Mouse (Mus musculus): Measurements from ENCODE around the gene Pard3b.

The Pard3b gene

GRCm38 (mm10) chr1:62632886-62633285 is 994.3 kb downstream of the Pard3b start:
- DNase-seq (ENCODE audit: low read depth, low spot score): no peak

- DNase-seq (ENCODE audit: low read depth, low spot score): no peak
These were observed 996.6 kb downstream of the Pard3b start for GRCm38 (mm10) chr1:62635203-62635602.

GRCm38 (mm10) chr1:62636906-62637673 is 998.5 kb downstream of the Pard3b start:
- no peak for DNase-seq (ENCODE audit: low read depth, low spot score)

GRCm38 (mm10) chr1:62639012-62639411 is 1000.4 kb downstream of the Pard3b start:
- no peak for DNase-seq (ENCODE audit: low read depth, low spot score)

GRCm38 (mm10) chr1:62639440-62639839 is 1000.8 kb downstream of the Pard3b start:
- DNase-seq (ENCODE audit: low read depth, low spot score): peak; percentile 32

- DNase-seq (ENCODE audit: low read depth, low spot score): no peak
These were observed 1006.1 kb downstream of the Pard3b start for GRCm38 (mm10) chr1:62644631-62645278.

- DNase-seq (ENCODE audit: low read depth, low spot score): no peak
These were observed 1008.2 kb downstream of the Pard3b start for GRCm38 (mm10) chr1:62646812-62647211.

GRCm38 (mm10) chr1:62648116-62648515 is 1009.5 kb downstream of the Pard3b start:
- DNase-seq (ENCODE audit: low read depth, low spot score): no peak

- DNase-seq (ENCODE audit: low read depth, low spot score): no peak
These were observed 1010.0 kb downstream of the Pard3b start for GRCm38 (mm10) chr1:62648591-62648990.

- DNase-seq (ENCODE audit: low read depth, low spot score): no peak
These were observed 1011.9 kb downstream of the Pard3b start for GRCm38 (mm10) chr1:62650491-62650890.

- no peak for DNase-seq (ENCODE audit: low read depth, low spot score)
These were observed 1015.8 kb downstream of the Pard3b start for GRCm38 (mm10) chr1:62654436-62654835.

GRCm38 (mm10) chr1:62664960-62665645 is 1026.5 kb downstream of the Pard3b start:
- peak; percentile 52 for DNase-seq (ENCODE audit: low read depth, low spot score)

- peak; percentile 71 for DNase-seq (ENCODE audit: low read depth, low spot score)
These were observed 1027.4 kb downstream of the Pard3b start for GRCm38 (mm10) chr1:62665771-62666730.

- DNase-seq (ENCODE audit: low read depth, low spot score): no peak
These were observed 1028.2 kb downstream of the Pard3b start for GRCm38 (mm10) chr1:62666780-62667179.

GRCm38 (mm10) chr1:62678611-62679344 is 1040.2 kb downstream of the Pard3b start:
- peak; percentile 50 for DNase-seq (ENCODE audit: low read depth, low spot score)

GRCm38 (mm10) chr1:62679466-62679865 is 1040.8 kb downstream of the Pard3b start:
- DNase-seq (ENCODE audit: low read depth, low spot score): no peak

- no peak for DNase-seq (ENCODE audit: low read depth, low spot score)
These were observed 1044.1 kb downstream of the Pard3b start for GRCm38 (mm10) chr1:62682456-62683385.

GRCm38 (mm10) chr1:62683498-62683897 is 1044.9 kb downstream of the Pard3b start:
- no peak for DNase-seq (ENCODE audit: low read depth, low spot score)

GRCm38 (mm10) chr1:62687511-62687910 is 1048.9 kb downstream of the Pard3b start:
- no peak for DNase-seq (ENCODE audit: low read depth, low spot score)

GRCm38 (mm10) chr1:62691175-62691574 is 1052.6 kb downstream of the Pard3b start:
- DNase-seq (ENCODE audit: low read depth, low spot score): no peak
